Mouse (Mus musculus) heart, embryonic 16.5 days (tissue): ENCODE measurements at regions not wholly inside any gene's neighbourhood (a gene's known extent, or its start where the extent isn't known, plus 50 kb on each side); places are given as distances from the start of the nearest gene placed in this dataset.

Experiments
- ATAC-seq: fragments of 200-750 bp; cut with Nextera tagmentation; replicated peaks from 2 replicates; pipeline ENCODE4 v1.8.0; 2017; ENCODE audit warnings: moderate number of reproducible peaks; ENCODE audit not compliant: insufficient read depth, low FRiP score; ENCODE audit errors: extremely low read depth
- H3K27ac ChIP-seq: fragments of 300-500 bp; sonication (generic); 2 replicates; pipeline ENCODE4 v1.5.1; 2014; ENCODE audit warnings: mild to moderate bottlenecking, low read length, control low read depth, moderate library complexity
- H3K27me3 ChIP-seq: fragments of 300-500 bp; sonication (generic); 2 replicates; pipeline ENCODE4 v1.6.1; 2014; ENCODE audit warnings: low read length, mixed read lengths; ENCODE audit not compliant: control insufficient read depth, insufficient read depth
- H3K36me3 ChIP-seq: fragments of 300-500 bp; sonication (generic); 2 replicates; pipeline ENCODE4 v1.6.1; 2014; ENCODE audit not compliant: control insufficient read depth, insufficient read depth
- H3K4me1 ChIP-seq: fragments of 300-500 bp; sonication (generic); 2 replicates; pipeline ENCODE4 v1.6.1; 2014; ENCODE audit warnings: low read length, mixed read lengths; ENCODE audit not compliant: control insufficient read depth, insufficient read depth
- H3K4me2 ChIP-seq: fragments of 300-500 bp; sonication (generic); 2 replicates; pipeline ENCODE4 v1.6.1; 2014; ENCODE audit warnings: low read depth, mild to moderate bottlenecking, control low read depth, low read length
- H3K4me3 ChIP-seq: fragments of 300-500 bp; sonication (generic); 2 replicates; pipeline ENCODE4 v1.5.1; 2014; ENCODE audit warnings: mild to moderate bottlenecking, control low read depth, low read length
- H3K9ac ChIP-seq: fragments of 300-500 bp; sonication (generic); 2 replicates; pipeline ENCODE4 v1.6.1; 2014; ENCODE audit warnings: low read length, control low read depth
- H3K9me3 ChIP-seq: fragments of 300-500 bp; sonication (generic); replicated peaks from 2 replicates; pipeline ENCODE4 v1.6.1; 2016; ENCODE audit warnings: low read length; ENCODE audit not compliant: control insufficient read depth
- WGBS: fragments of 180-500 bp; shearing (Covaris S2); extraction: QIAGEN DNeasy Blood & Tissue Kit; methylation state at CpG from one replicate; pipeline ENCODE4 v1.1.7; 2014; 5-methylcytosine and 5-hydroxymethylcytosine counted together

GRCm38 (mm10) chr3:154381561-154381960 lies 51.1 kb upstream of the Lhx8 start:
- Histone ChIP-seq H3K4me3 (no peak overlapping the region), H3K4me2 (no peak overlapping the region), H3K9me3 (no peaks in the 10 kb centered on the region), H3K4me1 (no peaks in the 10 kb centered on the region), H3K27ac (no peak overlapping the region), H3K9ac (no peak overlapping the region), H3K27me3 (no peaks in the 10 kb centered on the region), H3K36me3 (no peaks in the 10 kb centered on the region)
- ATAC-seq: no peak
- WGBS: 63% methylated on average over 5 of the region's 5 CpGs
